Mouse (Mus musculus): ENCODE measurements around the gene Ankrd12. TPM values are rescaled to one million over a fixed set of nuclear protein-coding genes. Genes with fewer than 3 reads are reported as not detected.

Ankrd12 gene
- 100 to 1,000 TPM; 355 to 356 TPM for total RNA-seq (2021)
- long read RNA-seq, experiment 1, full-length matches to known transcripts, result 4 of 12 reads
- long read RNA-seq, experiment 1, partial matches to known transcripts, result 3 of 12 reads
- long read RNA-seq, experiment 1, other reads (novel, unspliced or antisense), result 5 of 12 reads
- long read RNA-seq, experiment 2, partial matches to known transcripts, result 1 of 6 reads
- long read RNA-seq, experiment 2, other reads (novel, unspliced or antisense), result 3 of 6 reads

DNA sequence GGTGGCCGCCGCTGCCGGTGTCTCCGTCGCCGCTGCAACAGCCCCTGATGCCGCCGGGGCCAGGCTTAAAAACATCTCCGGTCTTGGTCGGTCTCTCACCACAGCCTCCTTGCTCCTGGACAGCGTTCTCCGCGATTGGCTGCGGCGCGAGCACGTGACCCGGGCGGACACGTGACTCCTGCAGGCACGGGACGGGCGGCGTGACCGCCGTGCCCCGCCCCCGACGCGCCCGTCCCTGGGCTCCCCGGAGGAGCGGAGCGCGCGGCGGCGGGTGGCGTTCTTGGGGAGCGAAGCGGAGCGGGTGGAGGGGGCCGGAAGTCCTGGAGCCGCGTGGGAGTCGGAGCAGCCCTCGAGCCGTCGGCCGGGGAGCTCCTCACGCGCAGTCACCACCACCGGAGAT is at the start of gene Ankrd12:
Gene Ankrd12 (minus strand): TSS at position 156 of the 400 bp plus-strand sequence.
- peak; percentile 96 to 97 for DNase-seq (ENCODE audit: low spot score in 2 of 2)

GRCm38 (mm10) chr17:66125211-66125610 is 48.3 kb upstream of the Ankrd12 start:
- DNase-seq (ENCODE audit: low spot score in 2 of 2), result no peak

GRCm38 (mm10) chr17:66123816-66124610 is 47.1 kb upstream of the Ankrd12 start:
- DNase-seq (ENCODE audit: low spot score in 2 of 2), result no peak

GRCm38 (mm10) chr17:66123066-66123815 is 46.4 kb upstream of the Ankrd12 start, which contains the start of gene Ddx11:
Gene Ddx11 (plus strand): TSS chr17:66123520.
- peak; percentile 93 for DNase-seq (ENCODE audit: low spot score in 2 of 2)

DNA sequence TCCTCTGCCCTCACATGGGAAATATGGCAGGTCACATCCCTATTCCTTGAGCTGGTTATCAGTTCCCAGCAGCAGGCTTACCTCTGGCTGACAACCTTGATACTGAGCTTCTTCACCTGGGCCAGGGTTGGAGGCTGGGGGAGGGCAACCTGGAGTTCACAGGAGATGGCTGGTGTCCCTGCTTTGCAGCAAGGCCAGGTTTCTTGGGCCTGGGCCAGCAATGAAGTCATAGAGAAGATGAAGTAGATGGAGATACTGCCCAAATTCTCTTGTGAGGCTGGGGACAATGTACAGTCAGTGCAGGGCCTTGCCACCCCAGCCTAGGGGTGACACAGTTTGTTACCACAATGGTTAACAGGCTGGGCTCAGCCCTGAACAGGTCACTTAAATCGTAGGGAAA is 43.8 kb upstream of the Ankrd12 start:
- DNase-seq (ENCODE audit: low spot score in 2 of 2), result no peak

GRCm38 (mm10) chr17:66118991-66119390 is 42.1 kb upstream of the Ankrd12 start:
- DNase-seq (ENCODE audit: low spot score in 2 of 2), result no peak

- no peak for DNase-seq (ENCODE audit: low spot score in 2 of 2)
Observed at GRCm38 (mm10) chr17:66112166-66112565, 35.3 kb upstream of the Ankrd12 start.

- peak; percentile 90 to 91 for DNase-seq (ENCODE audit: low spot score in 2 of 2)
Observed at GRCm38 (mm10) chr17:66111402-66111959, 34.6 kb upstream of the Ankrd12 start, which contains the start of gene Washc1. Gene Washc1 (plus strand): TSS chr17:66111545.

- DNase-seq (ENCODE audit: low spot score in 2 of 2), result peak in 1 of 2 experiments; percentile 31
Observed at GRCm38 (mm10) chr17:66110746-66111145, 33.9 kb upstream of the Ankrd12 start.

- DNase-seq (ENCODE audit: low spot score in 2 of 2), result no peak
Observed at GRCm38 (mm10) chr17:66108198-66108597, 31.3 kb upstream of the Ankrd12 start.

GRCm38 (mm10) chr17:66107466-66107865 is 30.6 kb upstream of the Ankrd12 start:
- no peak for DNase-seq (ENCODE audit: low spot score in 2 of 2)

DNA sequence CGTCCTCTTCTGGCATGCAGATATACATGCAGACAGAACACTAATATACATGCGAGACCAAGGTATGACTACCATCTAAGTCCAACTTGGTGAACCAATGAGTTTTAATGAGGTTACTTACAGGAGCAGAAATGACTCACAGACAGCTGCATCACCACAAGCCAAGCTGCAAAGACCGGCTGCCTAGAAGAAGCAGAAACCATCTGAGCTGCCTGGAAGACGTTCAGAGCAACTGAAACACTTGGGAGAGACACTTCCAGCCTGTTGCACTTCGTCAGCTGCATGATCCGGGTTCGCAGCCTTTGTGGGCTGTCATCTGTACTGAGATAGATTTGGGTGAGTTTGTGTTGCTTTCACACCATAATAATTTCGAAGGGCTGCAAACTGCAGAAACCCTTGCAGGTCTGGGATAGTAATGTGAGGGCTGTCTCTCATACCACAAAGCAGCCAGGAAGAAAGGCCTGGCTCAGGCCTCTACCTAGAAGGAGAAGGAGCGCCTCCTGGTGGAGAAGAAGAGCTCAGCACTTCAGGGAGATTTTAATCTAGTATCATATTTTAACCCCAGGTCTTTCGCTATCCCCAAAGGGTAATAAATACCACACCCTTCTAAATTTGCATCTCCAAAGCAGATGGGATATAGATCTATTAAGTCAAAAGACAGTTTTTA is 29.8 kb upstream of the Ankrd12 start:
- peak; percentile 47 to 67 for DNase-seq (ENCODE audit: low spot score in 2 of 2)

GRCm38 (mm10) chr17:66104076-66104475 is 27.2 kb upstream of the Ankrd12 start:
- no peak for DNase-seq (ENCODE audit: low spot score in 2 of 2)

GRCm38 (mm10) chr17:66101380-66102330 is 24.8 kb upstream of the Ankrd12 start, which contains the start of gene Ndufv2:
Gene Ndufv2 (minus strand): TSS chr17:66101559.
- DNase-seq (ENCODE audit: low spot score in 2 of 2), result peak; percentile 87 to 94

DNA sequence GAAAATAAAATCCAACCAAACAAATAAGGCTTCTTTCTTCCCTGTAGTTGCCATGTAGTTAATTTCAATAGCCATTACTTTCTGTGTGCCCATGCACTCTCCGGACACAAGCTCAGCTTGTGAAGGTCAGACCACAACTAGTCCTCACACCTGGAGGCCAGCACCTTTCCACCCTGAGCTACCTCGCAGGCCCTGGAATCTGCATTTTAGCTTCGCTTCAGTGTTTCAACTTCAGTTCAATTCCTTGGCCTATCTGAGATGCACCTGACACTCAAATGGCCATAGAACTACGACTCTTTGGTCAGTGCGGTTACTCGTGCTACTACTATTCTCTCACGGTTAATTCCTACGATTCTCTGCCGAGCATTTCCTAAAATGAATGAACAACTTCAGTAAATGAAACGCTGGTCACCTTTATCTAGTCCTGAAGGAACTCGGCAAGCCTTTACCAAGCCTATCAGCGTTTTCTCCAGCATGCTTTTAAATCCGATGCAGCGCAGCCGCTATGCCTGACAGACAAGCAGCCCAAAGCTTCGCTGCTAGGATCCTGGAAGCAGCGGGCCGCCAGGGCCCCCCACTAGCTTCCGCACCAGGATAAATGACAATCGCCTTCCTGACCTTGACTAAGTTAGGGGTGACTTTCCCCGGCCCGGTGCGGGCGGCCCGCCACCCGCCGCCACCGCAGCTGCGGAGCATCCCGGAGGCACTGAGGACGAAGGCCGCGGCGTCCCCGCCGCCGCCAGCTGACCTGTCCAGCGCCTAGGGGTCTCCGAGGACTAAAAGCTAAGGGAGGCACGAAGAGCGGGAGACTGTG is 23.9 kb upstream of the Ankrd12 start:
- DNase-seq (ENCODE audit: low spot score in 2 of 2), result no peak

DNA sequence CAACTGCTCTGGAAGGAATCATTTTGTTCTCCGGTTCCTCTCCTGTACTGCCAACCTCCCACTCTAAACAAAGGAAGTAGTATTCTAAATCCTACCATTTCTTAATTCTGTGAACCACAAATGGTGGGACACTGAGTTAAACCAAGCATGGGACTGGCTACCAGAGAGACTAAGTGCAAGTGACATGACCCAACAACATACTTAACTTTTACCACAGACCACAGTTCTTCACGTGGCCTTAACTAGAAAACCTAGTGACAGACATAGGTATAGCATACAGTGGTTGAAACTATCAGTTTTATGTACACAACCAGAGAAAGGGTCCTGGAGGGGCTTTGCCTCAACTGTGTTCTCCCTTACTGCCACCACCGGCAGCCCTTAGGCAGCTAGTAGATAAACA is 15.8 kb upstream of the Ankrd12 start:
- DNase-seq (ENCODE audit: low spot score in 2 of 2), result no peak

- DNase-seq (ENCODE audit: low spot score in 2 of 2), result no peak
Observed at GRCm38 (mm10) chr17:66092065-66092464, 15.2 kb upstream of the Ankrd12 start.

- no peak for DNase-seq (ENCODE audit: low spot score in 2 of 2)
Observed at GRCm38 (mm10) chr17:66091392-66091791, 14.5 kb upstream of the Ankrd12 start.

DNA sequence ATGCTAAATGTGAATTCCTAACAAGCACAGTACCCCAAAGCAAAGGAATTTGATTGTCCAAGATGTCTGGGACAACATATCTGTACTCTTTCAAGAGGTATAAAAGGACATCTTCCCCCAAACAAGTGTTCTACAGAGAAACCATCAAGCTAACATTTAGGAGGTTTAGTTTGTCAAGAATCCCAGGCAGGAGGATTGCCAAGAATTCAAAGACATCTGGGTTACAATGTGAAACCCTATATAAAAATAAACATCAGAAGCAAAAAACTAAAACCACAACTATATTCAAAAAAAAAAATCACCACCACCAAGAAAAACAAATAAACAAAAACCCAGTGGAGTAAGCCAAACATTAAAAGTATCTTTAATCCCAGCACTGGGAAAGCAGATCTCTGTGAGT is 13.4 kb upstream of the Ankrd12 start:
- no peak for DNase-seq (ENCODE audit: low spot score in 2 of 2)
